Mouse (Mus musculus) forebrain, embryonic 11.5 days (tissue): ENCODE measurements around the gene H2-Aa. TPM values are rescaled to one million over a fixed set of nuclear protein-coding genes. Genes with fewer than 3 reads are reported as not detected.

ENCODE experiments used
- ATAC-seq: fragments of 200-750 bp; cut with Nextera tagmentation; replicated peaks from 2 replicates; pipeline ENCODE4 v1.8.0; 2017; ENCODE audit warnings: moderate TSS enrichment; ENCODE audit not compliant: low FRiP score
- DNase-seq: peaks from one replicate; pipeline ENCODE4 v3.0.0-alpha.2; 2017; ENCODE audit warnings: low spot score
- H3K27ac ChIP-seq: fragments of 300-500 bp; sonication (generic); 2 replicates; pipeline ENCODE4 v1.5.1; 2014; ENCODE audit warnings: low read depth, low read length
- H3K27me3 ChIP-seq: fragments of 300-500 bp; sonication (generic); 2 replicates; pipeline ENCODE4 v1.6.1; 2014; ENCODE audit warnings: mild to moderate bottlenecking, low read length, mixed read lengths; ENCODE audit not compliant: control insufficient read depth, insufficient read depth
- H3K36me3 ChIP-seq: fragments of 300-500 bp; sonication (generic); 2 replicates; pipeline ENCODE4 v1.6.1; 2014; ENCODE audit warnings: mild to moderate bottlenecking, low read length, moderate library complexity, mixed read lengths; ENCODE audit not compliant: control insufficient read depth, insufficient read depth
- H3K4me1 ChIP-seq: fragments of 300-500 bp; sonication (generic); replicated peaks from 2 replicates; pipeline ENCODE4 v1.6.1; 2014; ENCODE audit warnings: low read length, mixed read lengths; ENCODE audit not compliant: control insufficient read depth, insufficient read depth
- H3K4me2 ChIP-seq: fragments of 300-500 bp; sonication (generic); 2 replicates; pipeline ENCODE4 v1.6.1; 2014; ENCODE audit warnings: low read depth, mild to moderate bottlenecking, low read length, moderate library complexity, mixed read lengths; ENCODE audit not compliant: severe bottlenecking
- H3K4me3 ChIP-seq: fragments of 300-500 bp; sonication (generic); 2 replicates; pipeline ENCODE4 v1.5.1; 2014; ENCODE audit warnings: low read depth, low read length
- H3K9ac ChIP-seq: fragments of 300-500 bp; sonication (generic); 2 replicates; pipeline ENCODE4 v1.6.1; 2014; ENCODE audit warnings: low read length
- H3K9me3 ChIP-seq: fragments of 300-500 bp; sonication (generic); 2 replicates; pipeline ENCODE4 v1.6.1; 2016; ENCODE audit warnings: low read length, mixed read lengths; ENCODE audit not compliant: control insufficient read depth
- WGBS: fragments of 180-500 bp; shearing (Covaris S2); extraction: QIAGEN DNeasy Blood & Tissue Kit; methylation state at CpG from one replicate; pipeline ENCODE4 v1.1.7; 2014; 5-methylcytosine and 5-hydroxymethylcytosine counted together
- polyA plus RNA-seq: library from polyadenylated mRNA; unstranded; fragments of >200 nt; fragmentation: Nextera tagmentation; extraction: Ambion mirVana; gene quantifications from 2 replicates; pipeline ENCODE4 v1.2.1, GENCODE M21; 2014

H2-Aa gene
- polyA plus RNA-seq, 1 experiment from 2014 or later: not detected

- Histone ChIP-seq H3K4me3 (no peak overlapping the region), H3K4me1 (no peaks in the 10 kb centered on the region), H3K4me2 (no peak overlapping the region), H3K9me3 (no peaks in the 10 kb centered on the region; the same call in 1 of the 2 replicates), H3K27me3 (no peaks in the 10 kb centered on the region), H3K9ac (no peak overlapping the region), H3K27ac (no peak overlapping the region), H3K36me3 (no peaks in the 10 kb centered on the region)
- DNase-seq: no peak
- 76% methylated on average over 3 of the region's 3 CpGs for WGBS
- ATAC-seq: no peak
Observed at GRCm38 (mm10) chr17:34237741-34238140, 49.9 kb downstream of the H2-Aa start.

GRCm38 (mm10) chr17:34236691-34237090 is 50.9 kb downstream of the H2-Aa start:
- ATAC-seq: no peak
- no peaks in the 10 kb centered on the region for H3K36me3 ChIP-seq
- H3K27me3 ChIP-seq: no peaks in the 10 kb centered on the region
- H3K4me1 ChIP-seq: no peaks in the 10 kb centered on the region
- H3K9me3 ChIP-seq: no peaks in the 10 kb centered on the region; the same call in 1 of the 2 replicates
- H3K4me2 ChIP-seq: no peak overlapping the region
- no peak for DNase-seq
- 87% methylated on average over 5 of the region's 5 CpGs for WGBS
- H3K27ac ChIP-seq: no peak overlapping the region
- H3K9ac ChIP-seq: no peak overlapping the region
- H3K4me3 ChIP-seq: no peak overlapping the region

GRCm38 (mm10) chr17:34234926-34235325 is 52.7 kb downstream of the H2-Aa start:
- Histone ChIP-seq H3K27ac (no peak overlapping the region), H3K4me1 (no peaks in the 10 kb centered on the region), H3K9me3 (no peaks in the 10 kb centered on the region; the same call in 1 of the 2 replicates), H3K36me3 (no peaks in the 10 kb centered on the region), H3K4me3 (no peak overlapping the region), H3K27me3 (no peaks in the 10 kb centered on the region), H3K4me2 (no peak overlapping the region), H3K9ac (no peak overlapping the region)
- WGBS: 57% methylated on average over 9 of the region's 9 CpGs
- ATAC-seq: no peak
- DNase-seq: peak; percentile 59

Other genes with a start within 250 kb of the H2-Aa start
- 1.3 and 1.7 TPM in 2 replicates for gene Col11a2, start 248.4 kb downstream of the H2-Aa start, polyA plus RNA-seq
- 0.17 and 0.25 TPM in 2 replicates for gene H2-Oa, start 195.5 kb downstream of the H2-Aa start, polyA plus RNA-seq
- 7.2 and 8.2 TPM in 2 replicates for gene H2-DMa, start 168.3 kb downstream of the H2-Aa start, polyA plus RNA-seq
- gene Brd2, start 165.2 kb downstream of the H2-Aa start, polyA plus RNA-seq: 152 and 163 TPM in 2 replicates
- gene H2-DMb2, start 144.5 kb downstream of the H2-Aa start, polyA plus RNA-seq: 0.15 TPM in 1 of 2 replicates, not detected in the other
- 0.15 and 0.87 TPM in 2 replicates for gene H2-DMb1, start 134.8 kb downstream of the H2-Aa start, polyA plus RNA-seq
- gene Tap1, start 100.3 kb downstream of the H2-Aa start, polyA plus RNA-seq: 1.6 and 1.7 TPM in 2 replicates
- gene Psmb9, start 100.1 kb downstream of the H2-Aa start, polyA plus RNA-seq: 0.99 and 1.6 TPM in 2 replicates
- gene Psmb8, start 90.1 kb downstream of the H2-Aa start, polyA plus RNA-seq: 1.5 and 1.6 TPM in 2 replicates
- gene Tap2, start 84.3 kb downstream of the H2-Aa start, polyA plus RNA-seq: 0.11 and 0.41 TPM in 2 replicates
- not detected in 2 replicates for gene H2-Ob, start 48.9 kb downstream of the H2-Aa start, polyA plus RNA-seq
- gene H2-Ab1, start 30.1 kb downstream of the H2-Aa start, polyA plus RNA-seq: 3.0 and 3.6 TPM in 2 replicates
- 0.92 and 0.99 TPM in 2 replicates for gene H2-Eb1, start 18.0 kb upstream of the H2-Aa start, polyA plus RNA-seq
- gene H2-Eb2, start 37.8 kb upstream of the H2-Aa start, polyA plus RNA-seq: not detected in 2 replicates
- gene Btnl2, start 67.0 kb upstream of the H2-Aa start, polyA plus RNA-seq: not detected in 2 replicates
- not detected in 2 replicates for gene Btnl1, start 89.3 kb upstream of the H2-Aa start, polyA plus RNA-seq
- 1.5 and 2.1 TPM in 2 replicates for gene BC051142, start 111.0 kb upstream of the H2-Aa start, polyA plus RNA-seq
- gene Btnl4, start 189.5 kb upstream of the H2-Aa start, polyA plus RNA-seq: not detected in 2 replicates
- gene Btnl6, start 229.5 kb upstream of the H2-Aa start, polyA plus RNA-seq: not detected in 2 replicates